Mouse (Mus musculus) heart, adult 11 months (tissue): ENCODE results near the gene Magee2.
"Not testable (repeated sequence)": the region's sequence is repeated elsewhere in the genome, so short reads cannot be mapped to it uniquely, and the experiment has no call there.

Experiments used
- DNase-seq: peaks from one replicate; pipeline ENCODE4 v3.0.0; 2022

Gene Magee2

DNA sequence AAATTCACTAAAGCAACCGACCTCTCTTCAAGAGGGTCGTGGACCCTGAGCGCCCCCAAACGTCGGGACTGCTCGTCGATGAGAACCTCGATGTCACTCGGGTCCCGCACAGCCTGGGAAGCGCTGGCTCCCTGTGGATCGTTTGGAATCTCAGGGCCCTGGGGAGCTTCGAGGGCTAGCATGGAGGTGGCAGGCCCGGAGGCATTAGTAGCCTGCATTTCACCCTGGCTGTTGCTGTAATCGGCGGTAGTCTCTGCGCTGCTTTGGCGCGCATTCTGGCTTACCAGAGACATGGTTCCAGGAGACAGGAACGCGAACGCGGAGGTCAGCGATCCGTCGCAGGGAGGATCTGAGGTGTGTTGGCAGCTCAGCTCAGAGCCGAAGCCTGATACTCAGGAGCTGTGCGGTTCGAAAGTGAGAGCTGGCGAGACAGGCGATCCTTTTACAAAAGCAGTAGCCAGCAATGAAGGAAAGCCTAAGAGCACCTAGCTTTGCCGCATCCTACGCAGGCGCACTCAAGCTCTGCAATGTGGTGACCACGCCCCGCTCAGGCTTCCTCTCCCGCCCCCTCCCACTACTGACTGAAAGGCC, at the start of gene Magee2:
Gene Magee2, minus strand, starts transcription at position 517 of the 591 bp plus-strand sequence.
- DNase-seq, result no peak

GRCm38 (mm10) chrX:104853610-104854009, 3.5 kb downstream of the Magee2 start:
- no peak for DNase-seq

- DNase-seq, result not testable (repeated sequence)
Observed at GRCm38 (mm10) chrX:104817583-104817982, 39.5 kb downstream of the Magee2 start.

DNA sequence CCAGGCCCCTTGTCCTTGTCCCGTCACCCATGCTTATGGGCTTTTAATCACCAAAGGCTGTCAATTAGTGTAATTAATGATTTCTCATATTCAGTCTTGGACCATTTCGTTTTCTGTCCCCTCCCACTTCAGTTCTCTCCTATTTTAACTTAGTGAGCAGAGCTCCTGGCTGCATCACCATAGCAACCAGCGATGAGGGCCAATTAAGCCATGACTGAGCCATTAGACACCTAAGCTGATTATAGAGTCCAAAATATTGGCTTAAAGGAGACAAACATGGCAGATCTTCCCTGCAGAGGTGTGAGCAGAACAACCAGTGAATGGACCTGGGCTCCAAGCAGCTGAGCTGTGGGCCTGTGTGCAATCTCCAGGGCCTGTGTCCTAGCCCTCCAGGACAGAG, 40.1 kb downstream of the Magee2 start:
- not testable (repeated sequence) for DNase-seq

- not testable (repeated sequence) for DNase-seq
Observed at GRCm38 (mm10) chrX:104813704-104814103, 43.4 kb downstream of the Magee2 start.
